Mouse (Mus musculus) kidney, adult 11 months (tissue): Measurements from ENCODE around the gene Phb.
A peak's percentile ranks its signal among the peaks of the same experiment; 100 is the strongest.

ENCODE experiments used
- DNase-seq: peaks from one replicate; pipeline ENCODE4 v3.0.0; 2022

The Phb gene

DNA sequence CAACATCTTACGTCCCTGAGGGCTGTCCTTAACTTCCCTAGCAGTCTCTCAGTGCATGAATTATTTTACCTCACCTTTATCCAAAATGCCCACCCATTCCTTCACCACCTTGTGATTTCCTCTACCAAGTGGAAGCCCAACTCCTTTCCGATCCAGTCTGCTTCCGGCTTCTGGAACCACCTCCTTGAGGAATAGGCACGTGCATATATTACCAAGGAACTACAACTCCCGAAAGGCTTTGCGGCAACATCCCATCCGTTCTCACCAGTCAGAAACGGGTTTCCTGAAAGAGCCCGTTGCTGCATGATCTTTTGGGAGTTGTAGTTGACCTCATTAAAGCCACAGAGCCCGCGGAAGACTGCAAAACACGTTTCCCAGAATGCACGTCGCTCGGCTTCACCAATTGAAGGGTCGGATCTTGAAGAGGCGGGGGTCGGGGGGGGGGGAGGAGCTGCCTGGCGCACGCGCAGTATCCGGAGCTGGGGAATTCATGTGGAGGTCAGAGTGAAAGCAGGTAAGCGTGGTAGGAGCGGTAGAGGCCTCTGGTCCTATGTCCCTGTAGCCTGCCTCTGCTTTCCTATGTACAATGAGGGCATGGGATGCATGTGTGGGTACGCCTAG, at the start of gene Phb:
TSS of gene Phb (plus strand) at position 429 of the 621 bp plus-strand sequence.
- peak; percentile 99 for DNase-seq

DNA sequence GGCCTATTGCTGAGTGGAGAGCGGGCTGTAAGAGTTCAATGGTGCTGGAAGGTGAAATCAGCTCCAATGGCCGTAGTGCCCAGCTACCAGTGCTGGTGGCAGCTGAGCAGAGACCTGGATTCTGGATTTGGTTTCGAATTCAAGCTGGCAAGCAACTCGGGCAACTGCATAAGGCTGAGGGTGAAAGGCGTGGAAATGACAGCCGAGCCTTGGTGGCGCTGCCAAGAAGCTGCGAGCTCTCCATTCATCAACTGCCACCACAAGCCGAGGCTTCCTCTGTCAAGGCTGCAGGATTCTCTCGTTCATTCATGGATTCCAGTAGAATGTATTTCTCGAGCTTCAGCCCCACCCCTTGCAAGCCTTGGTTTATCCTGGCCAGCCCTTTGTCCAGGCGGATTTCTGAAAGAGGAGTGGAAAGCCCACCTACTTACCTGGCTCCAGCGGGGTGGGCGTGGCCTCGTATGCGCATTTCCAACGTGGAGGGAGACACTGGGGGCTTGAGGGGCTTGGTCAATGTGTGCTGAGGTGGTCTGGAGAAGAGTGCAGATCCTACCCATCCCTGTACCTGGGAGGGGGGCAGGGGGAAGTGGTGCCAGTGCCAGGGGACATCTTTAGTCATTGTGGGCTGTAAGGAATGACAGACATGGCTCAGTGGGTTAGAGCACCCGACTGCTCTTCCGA, 48.8 kb upstream of the Phb start:
- DNase-seq = no peak

DNA sequence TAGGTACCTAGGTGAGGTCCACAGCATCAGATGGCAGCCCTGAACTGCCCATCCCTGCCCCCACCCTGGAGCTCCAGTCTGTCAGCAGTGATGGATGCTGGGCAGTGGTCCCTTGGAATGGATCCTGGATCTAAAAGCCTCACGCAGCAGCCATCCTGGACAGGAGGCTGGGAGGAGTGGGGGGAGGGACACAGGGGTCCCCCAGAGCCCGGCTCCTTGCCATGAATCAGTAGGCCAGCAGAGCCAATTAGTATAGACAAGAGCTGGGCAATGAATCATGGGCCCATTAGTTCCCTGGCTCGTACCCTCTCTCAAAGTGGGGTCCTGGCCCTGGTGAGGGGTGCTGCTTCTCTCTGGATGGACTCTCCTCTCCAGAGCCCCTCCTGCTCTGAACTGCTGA, 47.7 kb upstream of the Phb start:
- DNase-seq = no peak

DNA sequence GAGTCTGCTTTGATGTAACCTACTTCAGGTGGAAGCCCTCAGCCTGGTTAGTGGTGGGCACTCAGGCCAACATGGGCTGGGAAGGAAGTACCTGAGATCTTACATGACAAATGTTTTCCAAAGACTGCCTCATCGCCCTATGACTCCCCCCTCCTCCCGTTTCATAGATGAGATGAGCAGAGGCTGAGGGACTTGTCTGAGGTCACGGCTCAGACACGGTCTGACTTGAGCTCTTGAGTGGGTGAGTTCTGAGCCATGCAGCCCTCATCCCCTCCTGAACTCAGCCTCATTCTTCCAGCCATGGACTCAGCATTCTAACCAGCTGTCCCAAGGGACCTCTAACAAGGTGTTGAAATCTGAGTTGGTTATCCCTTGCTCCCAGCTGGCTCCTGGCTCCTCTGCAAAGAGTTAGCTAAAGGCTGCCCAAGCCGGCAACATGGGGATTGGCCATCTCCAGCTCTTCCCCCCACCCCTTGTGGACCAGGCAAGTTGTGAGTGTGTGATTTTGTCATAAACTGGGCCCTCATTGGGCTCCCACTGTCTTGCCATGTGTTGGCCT, 46.8 kb upstream of the Phb start:
- no peak for DNase-seq

DNA sequence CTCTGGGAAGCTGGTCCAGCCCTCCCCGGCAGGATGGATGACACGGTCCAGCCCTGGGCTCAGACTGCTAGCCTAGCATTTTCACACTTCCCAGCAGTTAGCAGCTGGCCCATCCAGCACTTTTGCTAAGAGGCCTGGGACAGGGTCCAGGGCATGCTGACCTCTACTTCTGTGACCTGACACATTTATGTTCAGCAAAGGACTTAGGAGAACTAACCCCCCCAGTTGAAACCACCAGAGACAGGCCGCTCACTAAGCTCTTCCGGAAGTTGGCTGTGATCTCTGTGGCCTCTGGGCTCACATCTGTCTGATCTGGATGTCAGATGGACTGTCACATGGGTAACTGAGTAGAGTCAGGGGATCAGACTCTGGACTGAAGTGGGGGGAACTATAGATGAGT, 45.7 kb upstream of the Phb start:
- DNase-seq = peak; percentile 55

DNA sequence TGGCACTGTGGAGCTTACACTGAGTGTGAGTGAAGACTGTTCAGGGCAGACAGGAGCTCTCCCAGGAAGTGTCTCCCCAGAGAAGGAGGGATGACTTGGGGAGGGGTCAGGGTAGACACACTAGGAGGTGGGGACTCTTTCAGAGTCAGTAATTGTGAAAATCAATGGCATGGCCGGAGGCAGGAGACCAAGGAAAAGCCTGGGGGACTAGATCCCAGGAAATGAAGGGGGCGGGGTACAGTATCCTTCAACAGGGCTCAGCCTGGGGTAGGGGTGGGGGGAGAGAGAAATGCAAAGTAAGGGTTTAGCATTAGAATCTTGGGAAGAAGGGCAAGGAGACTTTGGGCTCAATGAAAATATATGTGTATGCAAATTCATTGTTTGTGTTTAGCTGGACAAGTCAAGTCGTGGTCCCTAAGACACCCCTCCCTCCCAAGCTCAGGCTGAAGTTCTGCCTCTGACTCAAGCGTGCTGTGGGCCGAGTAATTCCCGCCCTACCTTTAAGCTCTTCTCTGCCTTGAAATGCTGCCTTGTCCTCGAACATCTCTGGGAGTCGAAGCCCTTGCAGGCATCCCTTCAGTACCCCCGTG, 45.1 kb upstream of the Phb start:
- DNase-seq = no peak

DNA sequence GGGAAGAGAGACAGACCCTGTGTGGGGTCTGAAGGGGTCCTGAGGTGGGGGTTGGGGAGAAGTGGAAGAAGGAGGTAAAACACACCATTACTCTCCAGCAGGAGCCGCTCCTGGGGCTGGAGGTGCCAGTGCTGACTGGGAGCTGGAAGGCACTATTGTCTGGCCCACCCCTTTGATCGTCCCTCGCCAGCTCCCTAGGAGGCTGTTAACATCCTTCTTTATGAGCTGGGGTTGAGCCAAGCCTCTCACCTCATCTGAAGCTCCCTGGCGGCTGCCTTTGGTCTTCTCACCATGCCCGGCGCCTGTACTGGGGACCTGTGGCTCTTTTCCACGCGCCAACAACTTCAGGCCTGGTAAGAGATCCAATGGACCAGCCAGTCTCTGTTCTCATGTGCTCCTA, 44.3 kb upstream of the Phb start:
- no peak for DNase-seq

DNA sequence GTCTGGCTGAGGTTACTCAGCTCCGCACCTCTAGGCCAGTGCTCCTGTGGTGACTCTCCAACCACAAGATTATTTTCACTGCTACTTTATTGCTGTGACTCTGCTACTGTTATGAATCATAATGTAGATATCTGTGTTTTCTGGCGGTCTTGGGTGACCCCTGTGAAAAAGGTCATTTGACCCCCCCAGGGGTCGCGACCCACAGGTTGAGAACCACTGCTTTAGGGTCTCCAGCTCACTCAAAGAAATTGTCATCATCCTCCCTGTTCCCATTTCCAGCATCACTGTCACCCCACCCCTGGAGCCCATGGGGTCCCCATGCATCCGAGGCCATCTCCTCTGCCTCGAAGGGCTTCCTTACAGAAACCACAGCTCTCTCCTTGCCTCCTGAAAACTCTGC, 36.2 kb upstream of the Phb start:
- DNase-seq = no peak

DNA sequence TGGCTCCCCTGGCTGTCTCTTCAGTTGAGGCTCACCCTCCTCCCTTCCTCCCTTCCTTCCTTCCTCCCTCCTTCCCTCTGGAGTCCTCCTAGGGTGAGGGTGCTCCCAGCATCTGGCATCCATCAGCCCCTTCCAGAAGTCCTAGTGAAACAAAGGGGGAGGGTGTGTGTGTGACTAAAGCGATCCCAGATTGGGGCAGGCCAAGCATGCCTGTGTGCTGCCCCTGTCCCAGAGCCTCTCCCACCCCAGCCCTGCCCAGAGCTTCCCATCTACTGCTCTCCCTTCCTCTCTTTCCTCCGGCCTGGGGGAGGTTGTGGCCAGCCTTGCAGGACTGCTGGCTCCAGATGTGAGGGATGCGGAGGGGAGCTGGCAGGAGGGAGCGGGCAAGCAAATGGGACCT, 35.5 kb upstream of the Phb start:
- no peak for DNase-seq

DNA sequence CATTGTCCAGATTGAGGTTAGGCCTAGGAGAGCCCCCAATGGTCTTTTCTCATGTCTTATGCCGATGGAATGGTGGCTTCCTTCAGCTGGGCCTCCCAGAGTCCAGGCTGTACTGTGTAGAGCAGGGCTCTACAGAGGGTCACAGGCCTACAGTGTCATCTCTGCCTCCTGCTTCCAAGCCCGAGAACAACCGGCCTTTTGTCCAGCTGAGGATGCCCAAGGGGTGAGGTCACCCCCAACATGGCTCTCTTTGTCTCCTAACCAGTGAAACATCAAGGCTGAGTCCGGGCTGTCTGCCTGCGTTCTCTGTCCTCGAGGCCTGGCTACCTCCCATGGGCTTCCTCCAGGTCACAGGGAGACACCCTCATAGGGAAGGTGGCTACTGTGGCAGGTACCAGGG, 34.3 kb upstream of the Phb start:
- no peak for DNase-seq

DNA sequence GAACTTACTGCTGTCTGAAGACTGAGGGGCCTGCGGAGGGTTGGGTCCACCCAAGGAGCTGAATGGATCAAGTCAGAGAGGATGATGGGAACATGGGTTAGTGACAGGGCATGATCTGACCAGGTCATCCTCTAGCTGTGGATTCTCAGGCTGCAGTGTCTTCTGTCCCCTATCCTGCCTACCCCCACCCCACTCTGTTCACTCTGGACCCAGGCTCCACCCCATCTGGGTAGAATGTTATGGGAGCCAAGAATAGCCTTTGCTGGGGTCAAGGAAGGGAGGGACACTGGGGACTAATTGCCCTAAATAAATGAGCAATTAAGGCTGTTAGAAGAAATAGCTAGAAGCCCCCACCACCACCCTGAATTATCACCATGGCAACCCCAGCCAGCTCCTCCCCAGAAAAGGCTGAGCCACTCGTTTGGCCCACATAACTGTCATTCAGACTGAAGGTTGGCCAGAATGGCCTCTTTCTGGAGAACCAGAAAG, 33.2 kb upstream of the Phb start:
- DNase-seq = no peak

DNA sequence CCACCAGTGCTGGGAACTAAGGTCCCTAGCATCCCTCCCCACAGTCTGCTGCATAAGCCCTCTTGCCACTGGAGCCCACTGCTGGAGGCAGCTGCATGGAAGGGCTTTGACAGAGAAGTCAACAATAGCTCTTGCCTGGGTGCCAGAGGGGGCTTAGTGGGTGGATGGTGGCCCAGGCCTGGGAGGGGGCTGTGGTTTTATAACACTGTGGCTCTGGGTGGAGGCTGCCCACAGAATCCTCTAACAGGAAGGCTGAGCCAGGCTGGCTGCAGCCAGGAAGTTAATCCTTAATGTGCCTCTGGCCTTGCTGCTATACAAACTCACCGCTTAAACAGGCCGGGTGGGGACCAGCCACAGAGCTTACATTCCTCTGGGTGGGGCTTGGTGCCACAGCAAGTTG, 31.7 kb upstream of the Phb start:
- DNase-seq = no peak

DNA sequence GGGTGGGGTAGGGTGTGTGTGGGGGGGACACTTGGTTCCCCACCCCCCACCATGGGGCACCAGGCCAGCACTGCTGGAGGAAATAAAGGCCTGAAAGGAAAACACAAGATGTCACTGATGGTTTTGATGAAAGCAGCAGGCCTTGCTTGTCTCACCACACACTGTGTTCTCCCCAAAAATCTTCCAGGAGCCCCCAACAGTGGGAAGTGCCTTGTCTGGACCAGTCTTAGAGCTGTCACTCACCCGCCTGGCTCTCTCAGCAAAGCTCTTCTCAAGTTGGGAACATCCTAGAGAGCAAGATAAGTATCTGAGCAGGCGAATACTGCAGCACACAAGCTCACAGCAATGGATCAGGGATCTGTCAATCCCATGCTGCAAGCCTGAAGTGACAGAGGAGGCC, 26.0 kb upstream of the Phb start:
- DNase-seq = no peak

DNA sequence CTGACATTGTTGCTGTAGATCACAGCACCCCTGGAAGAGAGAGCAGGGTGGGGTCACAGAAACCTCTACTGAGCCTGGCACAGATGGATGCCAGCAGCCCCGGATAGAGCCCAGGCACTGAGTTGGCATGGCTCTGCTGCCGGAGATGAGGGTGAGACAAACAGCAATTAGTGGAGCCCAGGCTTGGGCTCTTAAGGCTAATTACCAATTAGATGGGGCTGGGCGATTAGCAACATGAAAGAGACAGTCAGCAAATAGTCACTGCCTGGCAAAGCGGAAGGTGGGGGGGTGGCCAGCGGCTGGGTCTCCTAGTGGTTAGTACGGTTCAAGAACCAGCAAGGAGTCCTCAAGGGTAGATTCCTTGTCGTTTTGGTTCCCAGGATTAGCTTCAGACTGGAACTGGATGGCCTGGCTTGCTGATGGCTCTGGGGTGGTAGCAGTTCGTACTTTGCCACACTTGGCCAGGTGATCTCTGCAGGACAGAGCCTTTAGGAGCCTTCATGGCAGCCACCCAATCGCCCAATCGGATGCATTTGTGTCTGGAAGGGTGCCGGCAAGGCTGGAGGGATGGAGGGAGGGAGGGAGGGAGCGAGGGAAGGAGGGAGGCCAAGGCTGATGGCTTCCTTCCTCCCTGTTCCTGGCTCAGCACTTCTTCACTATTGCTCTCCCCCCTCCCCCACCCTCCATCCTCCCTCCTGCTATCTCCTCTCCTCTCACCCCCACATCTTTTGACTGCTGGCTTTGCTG, 24.1 kb upstream of the Phb start:
- no peak for DNase-seq

DNA sequence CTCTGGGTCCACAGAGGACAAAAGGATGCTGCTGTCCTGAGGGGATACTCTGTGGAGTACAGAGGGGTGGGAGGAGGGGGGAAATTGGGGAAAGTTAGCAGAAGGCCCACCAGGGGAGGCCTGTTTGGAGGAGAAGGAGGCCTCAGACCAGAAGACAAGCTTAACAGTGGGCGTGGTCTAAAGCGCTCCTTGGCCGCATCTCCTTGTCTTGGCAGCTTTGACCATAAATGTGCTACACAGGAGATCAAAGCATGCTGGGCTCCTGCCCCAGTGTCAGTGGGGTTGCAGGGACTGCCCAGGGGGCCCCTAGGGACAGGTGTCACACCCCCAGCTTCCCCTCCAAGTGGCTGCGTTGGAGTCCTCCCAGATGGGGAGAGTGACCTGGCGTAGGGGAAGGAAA, 22.9 kb upstream of the Phb start:
- DNase-seq = no peak

DNA sequence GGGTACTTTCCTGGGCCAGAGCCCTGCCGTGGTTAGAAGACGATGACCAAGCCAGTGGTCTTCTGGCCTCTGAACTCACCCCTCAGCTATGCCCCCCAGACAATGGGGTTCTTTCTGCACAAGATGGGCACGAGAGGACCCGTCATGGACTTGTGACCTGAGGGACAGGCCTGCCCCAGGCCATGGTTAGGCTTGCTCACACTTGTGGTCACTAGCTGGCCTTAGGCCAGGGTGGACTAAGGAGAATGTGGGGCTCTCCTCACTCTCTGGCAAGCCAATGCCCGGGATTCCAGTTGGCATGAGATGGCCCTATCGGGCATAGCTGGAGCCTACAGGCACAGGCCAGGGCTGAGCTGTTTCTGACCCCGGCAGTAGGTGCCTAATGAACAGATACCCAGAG, 22.4 kb upstream of the Phb start:
- no peak for DNase-seq

DNA sequence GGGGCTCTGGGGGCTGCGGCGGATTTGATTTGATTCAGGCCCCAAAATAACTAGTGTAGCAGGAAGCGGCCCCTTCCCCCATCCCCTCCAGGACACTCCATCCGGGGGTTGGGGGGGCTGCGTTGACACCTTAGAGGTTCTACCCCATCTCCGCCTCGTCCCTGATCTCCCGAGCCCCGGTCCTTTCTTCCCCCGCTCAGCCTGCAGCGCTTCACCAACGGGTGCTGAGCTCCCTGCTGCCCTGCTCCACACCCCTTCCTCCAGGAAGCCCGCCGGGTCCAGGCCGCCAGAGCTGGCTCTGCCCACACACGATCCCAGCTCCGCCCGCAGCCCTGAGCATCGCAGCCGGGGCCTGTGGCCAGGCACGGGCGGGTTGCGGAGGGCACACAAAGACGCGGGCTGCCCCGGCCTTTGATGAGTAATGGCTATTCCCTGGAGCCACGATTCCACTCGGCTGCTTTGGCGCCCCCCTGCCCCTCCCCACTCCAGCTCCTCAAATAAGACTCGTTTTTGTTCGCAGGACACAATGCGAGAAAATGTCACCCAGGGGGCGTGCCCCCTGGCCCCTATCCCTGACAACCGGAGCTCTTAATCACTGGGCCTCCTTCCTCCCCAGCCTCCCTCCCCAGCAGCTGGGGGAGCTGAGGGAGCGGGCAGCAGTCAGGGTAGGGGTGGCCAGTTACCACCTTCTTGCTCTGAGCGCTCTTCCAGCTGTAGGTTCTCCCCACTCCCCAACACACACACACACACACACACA, 21.2 kb upstream of the Phb start:
- no peak for DNase-seq

DNA sequence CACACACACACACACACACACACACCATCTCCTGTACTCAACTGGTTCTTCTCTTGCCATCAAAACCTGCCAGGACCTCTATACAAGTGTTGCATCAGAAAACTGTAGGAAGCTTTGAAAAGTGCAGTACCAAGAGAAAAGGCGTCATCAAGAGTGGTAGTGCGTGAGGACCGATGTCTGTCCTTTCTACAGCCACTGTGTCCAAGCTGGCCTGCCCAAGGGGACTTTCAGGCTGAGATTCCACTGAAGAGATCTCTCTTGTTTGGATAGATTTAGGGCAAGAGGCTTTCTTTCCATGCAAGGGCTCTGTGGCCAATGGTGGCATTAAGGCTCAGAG, 20.6 kb upstream of the Phb start:
- DNase-seq = no peak

DNA sequence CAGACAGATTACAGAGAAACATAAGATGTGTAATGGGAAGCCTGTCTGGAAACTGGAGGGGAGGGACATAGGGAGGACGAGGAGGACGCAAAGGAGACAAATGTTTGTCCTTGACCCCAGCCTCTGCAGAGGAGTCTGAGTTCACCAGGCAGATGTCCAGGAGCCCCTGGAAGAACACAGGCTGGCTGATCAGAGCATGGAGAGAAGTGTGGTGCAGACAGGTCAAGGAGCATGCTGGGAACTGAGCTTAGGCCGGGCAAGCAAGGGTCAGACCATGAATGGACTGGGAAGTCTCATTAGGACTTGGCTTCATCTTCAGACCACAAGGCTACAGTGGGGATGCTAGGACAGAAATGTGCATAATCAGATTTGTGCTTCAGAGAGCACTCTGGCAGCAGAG, 19.0 kb upstream of the Phb start:
- no peak for DNase-seq

DNA sequence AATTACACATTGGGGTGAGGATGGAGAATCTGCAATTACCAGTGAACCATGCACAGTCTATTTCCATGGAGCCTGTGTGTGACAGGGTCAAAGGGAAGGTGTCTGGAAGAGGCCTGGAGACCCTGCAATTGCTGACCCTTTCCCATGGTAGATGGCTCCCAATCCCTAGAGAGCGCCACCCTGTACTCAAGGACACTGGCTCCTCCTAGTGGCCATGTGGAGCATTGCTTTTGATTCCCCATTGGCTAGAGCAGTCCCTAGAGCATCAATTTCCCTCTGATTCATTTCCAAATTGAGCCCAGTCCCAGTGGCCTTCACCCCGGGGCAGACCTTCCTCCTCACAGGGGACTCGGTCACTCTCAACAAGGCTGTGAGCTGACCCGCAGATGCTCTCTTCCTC, 17.9 kb upstream of the Phb start:
- peak; percentile 63 for DNase-seq

DNA sequence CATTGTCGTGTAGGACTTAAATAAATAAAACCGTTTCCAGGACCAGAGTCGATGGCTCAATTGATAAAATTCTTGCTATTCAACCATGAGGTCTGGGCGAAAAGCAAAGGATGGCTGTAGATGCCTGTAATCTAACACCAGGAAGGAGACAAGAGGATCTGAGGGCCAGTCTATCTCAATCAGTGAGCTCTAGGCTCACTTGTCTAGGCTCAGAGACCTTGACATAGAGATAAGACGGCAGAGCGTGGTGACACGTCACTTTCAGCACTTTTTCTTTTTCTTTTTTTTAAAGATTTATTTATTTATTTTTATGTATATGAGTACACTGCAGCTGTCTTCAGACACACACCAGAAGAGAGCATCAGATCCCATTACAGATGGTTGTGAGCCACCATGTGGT, 17.2 kb upstream of the Phb start:
- no peak for DNase-seq

DNA sequence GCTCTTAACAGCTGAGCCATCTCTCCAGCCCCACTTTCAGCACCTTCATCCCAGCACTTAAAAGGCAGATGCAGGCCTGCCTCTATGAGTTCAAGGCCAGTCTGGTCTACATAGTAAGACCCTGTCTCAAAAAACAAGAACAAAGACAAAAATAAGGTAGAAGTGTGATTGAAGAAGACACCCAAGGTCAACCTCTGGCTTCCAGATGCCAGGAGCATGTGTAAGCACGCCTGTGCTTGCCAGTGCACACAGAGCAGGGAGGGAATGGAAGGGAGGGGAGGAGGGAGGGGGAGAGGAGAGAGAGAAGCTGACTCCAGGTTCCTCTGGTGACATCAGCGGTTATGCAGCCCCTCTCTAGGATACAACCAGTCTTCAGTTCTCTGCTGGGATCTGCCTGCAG, 16.8 kb upstream of the Phb start:
- DNase-seq = no peak

DNA sequence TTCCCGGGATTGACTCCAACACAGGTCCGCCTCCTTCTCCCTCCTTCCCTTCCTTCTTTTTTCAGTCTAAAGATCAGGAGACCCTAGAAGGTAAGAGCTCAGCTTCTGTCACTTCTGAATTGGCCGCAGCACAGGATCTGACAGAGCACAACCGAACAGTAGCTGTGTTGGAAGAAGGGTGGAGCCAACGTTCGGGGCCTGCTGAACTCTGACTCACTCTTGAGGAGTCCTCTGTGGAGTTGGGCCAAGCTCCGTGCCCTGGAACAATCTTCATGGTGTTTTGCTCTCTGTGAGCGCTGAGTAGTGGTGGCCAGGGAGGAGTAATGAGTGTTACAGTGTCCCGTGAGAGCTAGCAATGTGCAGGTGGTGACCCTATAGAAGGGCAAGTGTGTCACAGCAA, 15.8 kb upstream of the Phb start:
- no peak for DNase-seq
